Mouse (Mus musculus) MEL (cell line): ENCODE measurements around the gene Abhd10.

Experiments used
- EP300 ChIP-seq, 2 experiments: IDR thresholded peaks; 2 replicates each; pipeline ENCODE4 v1.6.1; 2011; ENCODE audit warnings: improper control_type of control experiment in 2 of 2, low read length in 2 of 2, low read depth in 1 of 2, mild to moderate bottlenecking in 1 of 2
- HCFC1 ChIP-seq: IDR thresholded peaks from 2 replicates; pipeline ENCODE4 v1.6.1; 2012; ENCODE audit warnings: low read depth, mild to moderate bottlenecking, inconsistent platforms, low read length, improper control_type of control experiment, moderate library complexity
- MAX ChIP-seq: IDR thresholded peaks from 2 replicates; pipeline ENCODE4 v1.6.1; 2011; ENCODE audit warnings: low read length, improper control_type of control experiment
- NRF1 ChIP-seq: IDR thresholded peaks from 2 replicates; pipeline ENCODE4 v1.6.1; 2014; ENCODE audit warnings: low read depth, mild to moderate bottlenecking, inconsistent platforms, low read length, improper control_type of control experiment, moderate library complexity; ENCODE audit not compliant: poor library complexity, insufficient read depth, severe bottlenecking
- POLR2A ChIP-seq, 2 experiments: IDR thresholded peaks; 2 replicates each; pipeline ENCODE4 v1.6.1; 2011 to 2012; ENCODE audit warnings: low read length in 2 of 2, mild to moderate bottlenecking in 2 of 2, control low read depth in 1 of 2, improper control_type of control experiment in 1 of 2, low read depth in 1 of 2, moderate library complexity in 1 of 2; ENCODE audit not compliant: control insufficient read depth in 1 of 2, insufficient read depth in 1 of 2, poor library complexity in 1 of 2
- TAL1 ChIP-seq: IDR thresholded peaks from 2 replicates; pipeline ENCODE4 v1.6.1; 2012; ENCODE audit warnings: mild to moderate bottlenecking, inconsistent platforms, low read length, moderate library complexity, mixed read lengths
- ZMIZ1 ChIP-seq: IDR thresholded peaks from 2 replicates; pipeline ENCODE4 v1.6.1; 2012; ENCODE audit warnings: low read depth, mild to moderate bottlenecking, inconsistent platforms, low read length, improper control_type of control experiment, moderate library complexity

- TF ChIP-seq MAX (no peak), TAL1 (no peak), NRF1 (no peak), POLR2A (IDR thresholded peaks at IDR 0.05; ENCODE audit: control insufficient read depth in 1 of 2, insufficient read depth in 1 of 2, low read depth in 1 of 2, low read length in 2 of 2, poor library complexity in 1 of 2) (no peak), EP300 (IDR thresholded peaks at IDR 0.05; ENCODE audit: low read depth in 1 of 2, low read length in 2 of 2) (no peak), HCFC1 (no peak), ZMIZ1 (no peak)
Observed at GRCm38 (mm10) chr16:45713261-45713660, 29.5 kb downstream of the Abhd10 start.
